Mouse (Mus musculus): ENCODE data around the gene Gm20388.

DNA sequence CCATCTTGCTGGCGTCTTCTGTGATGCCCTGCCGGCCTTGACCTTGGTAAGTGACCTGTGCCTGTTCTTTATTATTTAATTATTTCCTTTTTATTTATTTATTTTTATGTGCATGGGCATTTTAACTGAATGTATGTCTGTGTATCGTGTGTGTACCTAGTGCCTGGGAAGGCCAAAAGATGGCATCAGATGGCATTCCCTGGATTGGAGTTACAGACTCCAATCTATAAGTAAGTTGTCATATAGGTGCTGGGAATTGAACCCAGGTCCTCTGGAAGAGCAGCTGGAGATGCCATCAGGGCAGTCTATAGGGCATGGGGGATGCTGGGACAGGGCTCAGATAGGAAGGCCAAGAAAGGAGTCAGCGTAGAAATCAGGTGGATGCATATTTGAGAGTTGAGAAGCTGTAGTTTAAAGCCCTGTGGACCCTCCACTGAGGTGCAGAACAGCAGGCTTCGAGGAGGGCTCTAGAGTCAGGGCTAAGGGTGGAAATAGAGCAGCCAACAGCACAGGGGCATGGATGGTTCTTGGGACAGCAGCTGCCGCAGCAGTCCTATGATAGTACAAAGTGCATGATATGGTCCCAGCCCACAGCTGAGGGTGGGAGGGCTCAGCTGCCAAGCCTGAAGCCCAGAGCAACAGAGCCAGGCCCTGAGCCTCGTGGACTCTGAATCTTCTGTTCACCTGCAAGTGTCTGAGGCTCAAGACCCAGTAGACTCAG is 2450.2 kb downstream of the Gm20388 start, which contains the start of gene Trhr2:
- no peak for TF ChIP-seq POLR2A (IDR thresholded peaks at IDR 0.05; ENCODE audit: insufficient read depth, low read length)
- no peak for TF ChIP-seq CTCF (IDR thresholded peaks at IDR 0.05; ENCODE audit: low read depth, low read length)
- TF ChIP-seq EP300 (IDR thresholded peaks at IDR 0.05; ENCODE audit: insufficient read depth, low read depth, low read length) = no peak

All from ES-Bruce4 (cell line).